Mouse (Mus musculus) adrenal gland, adult 10 weeks (tissue): ENCODE data around the gene Krtap6-5. TPM values are rescaled to one million over a fixed set of nuclear protein-coding genes. Genes with fewer than 3 reads are reported as not detected.

ENCODE experiments used
- polyA plus RNA-seq: library from polyadenylated mRNA; stranded (reverse); fragments of 350-450 nt; fragmentation: Illumina TruSeq; extraction: RNeasy Lipid Tissue Mini Kit (QIAGEN cat#74804); gene quantifications from one replicate; pipeline ENCODE4 v1.2.3, GENCODE M21; 2014; ENCODE audit warnings: low read depth, low replicate concordance

Krtap6-5 gene
- not detected for polyA plus RNA-seq

DNA sequence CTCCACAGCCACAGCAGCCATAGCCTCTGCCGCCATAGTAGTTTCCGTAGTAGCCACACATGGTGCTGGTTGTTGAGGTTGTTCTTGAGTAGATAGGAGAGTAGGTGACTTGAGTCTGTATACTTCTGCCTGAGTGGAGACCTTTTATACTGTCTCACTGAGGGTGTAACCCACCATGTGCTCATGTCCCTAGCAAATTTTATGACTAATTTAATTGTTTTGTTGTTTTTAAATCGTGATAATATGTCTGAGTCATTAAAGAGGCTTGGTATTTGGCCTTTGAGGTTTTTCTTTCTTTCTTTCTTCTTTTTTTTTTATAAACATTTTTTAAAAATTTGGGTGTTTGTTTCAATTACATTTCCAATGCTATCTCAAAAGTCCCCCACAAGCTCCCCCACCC is at the start of gene Krtap6-5:
Krtap6-5 (minus strand) TSS at position 101 of the 400 bp plus-strand sequence.

DNA sequence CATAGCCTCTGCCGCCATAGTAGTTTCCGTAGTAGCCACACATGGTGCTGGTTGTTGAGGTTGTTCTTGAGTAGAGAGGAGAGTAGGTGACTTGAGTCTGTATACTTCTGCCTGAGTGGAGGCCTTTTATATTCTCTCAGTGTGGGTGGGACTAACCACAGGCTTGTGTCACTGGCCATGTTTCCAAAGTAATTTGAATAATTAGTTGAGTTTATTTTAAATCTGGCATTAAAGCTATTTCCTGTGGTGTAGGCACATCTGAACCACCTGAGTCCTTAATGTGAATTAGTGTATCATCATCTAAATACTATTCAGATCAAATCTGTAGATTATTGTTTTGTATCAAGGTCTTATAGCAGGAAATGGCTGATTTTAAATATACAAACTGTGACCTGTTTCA is 16.2 kb upstream of the Krtap6-5 start, which contains the start of gene 1110025L11Rik:
1110025L11Rik (minus strand) TSS at position 101 of the 400 bp plus-strand sequence.

DNA sequence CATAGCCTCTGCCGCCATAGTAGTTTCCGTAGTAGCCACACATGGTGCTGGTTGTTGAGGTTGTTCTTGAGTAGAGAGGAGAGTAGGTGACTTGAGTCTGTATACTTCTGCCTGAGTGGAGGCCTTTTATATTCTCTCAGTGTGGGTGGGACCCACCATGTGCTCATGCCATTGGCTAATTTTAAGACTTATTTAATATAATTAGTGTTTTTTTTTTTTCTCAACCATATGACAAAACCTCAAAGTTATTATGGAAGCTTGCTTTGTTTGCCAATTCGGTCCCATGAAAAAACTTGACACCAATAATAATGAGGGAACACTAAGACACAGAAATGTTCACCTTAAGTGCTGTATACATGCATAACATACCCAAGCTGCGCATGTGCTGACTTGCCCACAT is 6.3 kb downstream of the Krtap6-5 start, which contains the start of gene Gm10228:
Gm10228 (minus strand) TSS at position 101 of the 400 bp plus-strand sequence.

DNA sequence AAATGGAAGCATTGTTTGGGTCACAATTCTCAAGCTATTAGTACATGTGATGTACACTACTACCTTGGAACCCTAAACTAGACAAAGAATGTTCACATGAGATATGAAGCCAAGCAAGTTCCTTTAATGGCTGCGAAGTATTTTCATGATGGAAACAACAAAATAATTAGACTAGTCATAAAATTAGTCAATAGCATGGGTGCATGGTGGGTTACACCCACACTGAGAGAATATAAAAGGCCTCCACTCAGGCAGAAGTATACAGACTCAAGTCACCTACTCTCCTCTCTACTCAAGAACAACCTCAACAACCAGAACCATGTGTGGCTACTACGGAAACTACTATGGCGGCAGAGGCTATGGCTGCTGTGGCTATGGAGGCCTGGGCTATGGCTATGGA is 16.3 kb downstream of the Krtap6-5 start, which contains the start of gene Krtap6-1:
Krtap6-1 (plus strand) TSS at position 301 of the 400 bp plus-strand sequence.

DNA sequence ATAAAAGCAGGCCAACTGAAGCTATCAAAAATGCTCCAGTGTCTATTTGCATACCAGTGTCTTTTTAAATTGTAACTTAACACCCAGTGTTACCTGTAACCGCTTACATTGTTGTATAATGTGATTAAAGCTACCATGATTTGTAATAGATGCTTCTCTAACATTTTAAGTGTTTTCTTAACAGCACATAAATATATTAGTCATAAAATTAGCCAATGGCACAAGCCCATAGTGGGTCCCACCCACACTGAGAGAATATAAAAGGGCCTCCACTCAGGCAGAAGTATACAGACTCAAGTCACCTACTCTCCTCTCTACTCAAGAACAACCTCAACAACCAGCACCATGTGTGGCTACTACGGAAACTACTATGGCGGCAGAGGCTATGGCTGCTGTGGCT is 32.7 kb downstream of the Krtap6-5 start, which contains the start of gene Gm10229:
Gm10229 (plus strand) TSS at position 301 of the 400 bp plus-strand sequence.

DNA sequence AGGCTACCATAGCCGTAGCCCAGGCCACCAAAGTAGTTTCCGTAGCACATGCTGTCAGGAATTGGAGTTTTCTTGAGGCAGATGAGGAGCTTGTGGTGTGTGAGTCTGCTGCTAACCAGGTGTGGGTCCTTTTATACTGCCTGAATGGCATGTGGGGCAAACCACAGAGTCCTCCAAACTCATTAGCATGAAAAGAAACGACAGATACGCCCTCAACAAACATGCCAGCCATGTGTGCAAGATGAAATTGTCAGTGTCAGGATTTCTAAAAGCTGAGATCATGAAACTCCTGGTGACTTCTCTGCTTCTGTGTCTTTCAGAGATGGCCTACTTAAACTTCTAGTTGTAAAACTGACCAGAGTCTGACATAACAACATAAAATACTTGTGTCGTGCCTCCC is 37.0 kb downstream of the Krtap6-5 start, which contains the start of gene Krtap22-2:
Krtap22-2 (minus strand) TSS at position 101 of the 400 bp plus-strand sequence.

Other genes with a start within 250 kb of the Krtap6-5 start
- gene Gm20741, start 235.7 kb downstream of the Krtap6-5 start, polyA plus RNA-seq: not detected
- not detected for gene Krtap15, start 227.7 kb downstream of the Krtap6-5 start, polyA plus RNA-seq
- gene Krtap14, start 221.7 kb downstream of the Krtap6-5 start, polyA plus RNA-seq: not detected
- not detected for gene Krtap19-1, start 178.5 kb downstream of the Krtap6-5 start, polyA plus RNA-seq
- gene Krtap19-2, start 173.6 kb downstream of the Krtap6-5 start, polyA plus RNA-seq: not detected
- not detected for gene Krtap19-3, start 169.8 kb downstream of the Krtap6-5 start, polyA plus RNA-seq
- gene Krtap19-4, start 162.8 kb downstream of the Krtap6-5 start, polyA plus RNA-seq: not detected
- gene Krtap19-5, start 151.4 kb downstream of the Krtap6-5 start, polyA plus RNA-seq: not detected
- gene Krtap19-9b, start 115.6 kb downstream of the Krtap6-5 start, polyA plus RNA-seq: not detected
- gene Krtap16-3, start 85.0 kb downstream of the Krtap6-5 start, polyA plus RNA-seq: not detected
- not detected for gene Krtap22-2, start 37.1 kb downstream of the Krtap6-5 start, polyA plus RNA-seq
- gene Gm10229, start 32.6 kb downstream of the Krtap6-5 start, polyA plus RNA-seq: not detected
- not detected for gene Krtap6-1, start 16.2 kb downstream of the Krtap6-5 start, polyA plus RNA-seq
- not detected for gene Gm10228, start 6.4 kb downstream of the Krtap6-5 start, polyA plus RNA-seq
- not detected for gene 1110025L11Rik, start 16.1 kb upstream of the Krtap6-5 start, polyA plus RNA-seq
- not detected for gene Krtap6-3, start 36.1 kb upstream of the Krtap6-5 start, polyA plus RNA-seq
- not detected for gene Gm6358, start 93.0 kb upstream of the Krtap6-5 start, polyA plus RNA-seq
- gene Gm10061, start 103.2 kb upstream of the Krtap6-5 start, polyA plus RNA-seq: not detected
- not detected for gene Gm9789, start 110.1 kb upstream of the Krtap6-5 start, polyA plus RNA-seq
- not detected for gene Gm7735, start 121.6 kb upstream of the Krtap6-5 start, polyA plus RNA-seq
- not detected for gene 1110057P08Rik, start 126.9 kb upstream of the Krtap6-5 start, polyA plus RNA-seq
- gene Krtap20-2, start 158.0 kb upstream of the Krtap6-5 start, polyA plus RNA-seq: not detected